ENCODE assay signal across 21 mouse cellular contexts in the genomic region with DNA sequence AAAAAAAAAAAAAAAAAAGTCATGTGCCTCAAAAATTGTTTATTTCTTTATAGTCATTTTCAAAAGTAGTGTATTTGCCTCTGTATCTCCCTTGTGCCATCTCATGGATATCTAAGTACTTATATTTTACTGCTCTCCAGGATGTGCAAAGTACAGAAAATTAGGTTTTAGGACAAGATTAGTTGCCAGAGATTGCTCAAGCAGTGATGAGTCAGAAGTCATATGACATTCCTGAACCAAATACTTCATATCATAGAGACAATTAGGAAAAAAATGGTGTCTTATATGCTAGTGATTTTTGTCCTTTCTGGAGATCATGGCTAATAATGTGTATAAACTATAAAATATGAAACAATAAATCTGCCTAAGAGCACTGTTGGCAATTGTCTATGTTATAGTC.
DNase-seq lines count a peak whose midpoint lies in the region; ATAC-seq and TF ChIP-seq lines count a peak whose summit lies in the region.
"Had no signal": no experiment of that assay in that cellular context is flagged by ENCODE, and none has a peak within 500 bp of the region (broad histone marks: within the 10 kb centered on the region; RNA-seq: fewer than 3 reads in every experiment).

No protein-coding gene starts in this region.

- no peak overlapping the region for H3ac ChIP-seq in C2C12 (ENCODE audit: control insufficient read depth, insufficient read length, low read depth)
- H3ac ChIP-seq in myocyte (ENCODE audit: control insufficient read depth, insufficient read length) = no peak overlapping the region

- TF ChIP-seq POLR2A in myocyte (IDR thresholded peaks at IDR 0.05; ENCODE audit: insufficient read length, low read depth) = no peak

- no peaks in the 10 kb centered on the region for H3K27me3 ChIP-seq in midbrain, embryonic 11.5 days (ENCODE audit: control insufficient read depth, insufficient read depth, low read length)
- no peaks in the 10 kb centered on the region for H3K27me3 ChIP-seq in midbrain, embryonic 16.5 days (ENCODE audit: control insufficient read depth, insufficient read depth, low read depth, low read length)
- no peaks in the 10 kb centered on the region for H3K27me3 ChIP-seq in C2C12 (ENCODE audit: control insufficient read depth, insufficient read depth, insufficient read length)
- H3K27me3 ChIP-seq in myocyte (ENCODE audit: control insufficient read depth, insufficient read depth, insufficient read length) = no peaks in the 10 kb centered on the region
- no peaks in the 10 kb centered on the region for H3K27me3 ChIP-seq in intestine, postnatal 0 days (replicated peaks; ENCODE audit: control insufficient read depth, insufficient read depth, low read length)
- H3K27me3 ChIP-seq: embryonic facial prominence, embryonic 12.5 days; forebrain, embryonic 13.5 days had no signal

- peak; percentile 64 for DNase-seq in midbrain, embryonic 11.5 days (ENCODE audit: low spot score, missing footprints)
- DNase-seq in NIH3T3 (ENCODE audit: low read depth) = peak; percentile 61
- DNase-seq in layer of hippocampus, adult 11-12 months (ENCODE audit: low spot score) = no peak
- DNase-seq in left cerebral cortex, adult 18-20 months (ENCODE audit: low spot score in 2 of 2) = no peak
- DNase-seq: adrenal gland, adult 8-10 months; adrenal gland, postnatal 14 days; adrenal gland, postnatal 36 days; B cell, adult 2 months; cerebellum, adult 11-12 months; cerebellum, adult 2 months; cerebellum, adult 9-10 months; cerebellum, postnatal 10 days; cerebellum, postnatal 25 days had no signal

- no peaks in the 10 kb centered on the region for H3K9me3 ChIP-seq in midbrain, embryonic 11.5 days (ENCODE audit: control insufficient read depth, low read length)
- H3K9me3 ChIP-seq in midbrain, embryonic 16.5 days (replicated peaks; ENCODE audit: control insufficient read depth, low read length, poor library complexity, severe bottlenecking) = no peaks in the 10 kb centered on the region
- no peaks in the 10 kb centered on the region for H3K9me3 ChIP-seq in intestine, postnatal 0 days (ENCODE audit: control insufficient read depth)
- H3K9me3 ChIP-seq: embryonic facial prominence, embryonic 10.5 days; embryonic facial prominence, embryonic 12.5 days; forebrain, embryonic 13.5 days had no signal

- H3K4me3 ChIP-seq in midbrain, embryonic 11.5 days (ENCODE audit: low read depth, low read length) = no peak overlapping the region
- H3K4me3 ChIP-seq in midbrain, embryonic 16.5 days (ENCODE audit: low read depth, low read length) = no peak overlapping the region
- H3K4me3 ChIP-seq in C2C12 (ENCODE audit: insufficient read depth, poor library complexity, severe bottlenecking) (no peak overlapping the region), myocyte (no peak overlapping the region)
- no peak overlapping the region for H3K4me3 ChIP-seq in intestine, postnatal 0 days (ENCODE audit: low read depth, low read length)
- H3K4me3 ChIP-seq: embryonic facial prominence, embryonic 10.5 days; embryonic facial prominence, embryonic 12.5 days; forebrain, embryonic 13.5 days had no signal

- no peak overlapping the region for H3K9ac ChIP-seq in midbrain, embryonic 11.5 days (ENCODE audit: low read length)
- H3K9ac ChIP-seq in midbrain, embryonic 16.5 days (ENCODE audit: low read depth, low read length) = no peak overlapping the region
- H3K9ac ChIP-seq in intestine, postnatal 0 days (ENCODE audit: low read depth, low read length) = no peak overlapping the region
- H3K9ac ChIP-seq: embryonic facial prominence, embryonic 12.5 days; forebrain, embryonic 13.5 days had no signal

- H3K79me2 ChIP-seq in C2C12 (ENCODE audit: control insufficient read depth, insufficient read depth) (no peaks in the 10 kb centered on the region), myocyte (ENCODE audit: control insufficient read depth, insufficient read depth) (no peaks in the 10 kb centered on the region)

- no peaks in the 10 kb centered on the region for H3K4me1 ChIP-seq in midbrain, embryonic 11.5 days (ENCODE audit: control insufficient read depth, insufficient read depth, low read length)
- no peaks in the 10 kb centered on the region for H3K4me1 ChIP-seq in midbrain, embryonic 16.5 days (ENCODE audit: control insufficient read depth, insufficient read depth, low read length)
- H3K4me1 ChIP-seq in intestine, postnatal 0 days (replicated peaks; ENCODE audit: control insufficient read depth, insufficient read depth, low read length) = no peaks in the 10 kb centered on the region
- H3K4me1 ChIP-seq: embryonic facial prominence, embryonic 12.5 days; forebrain, embryonic 13.5 days had no signal

- no peak for ATAC-seq in midbrain, embryonic 11.5 days (ENCODE audit: low FRiP score)
- ATAC-seq in midbrain, embryonic 16.5 days = no peak
- ATAC-seq in intestine, postnatal 0 days = no peak
- ATAC-seq: forebrain, embryonic 13.5 days; forebrain, embryonic 16.5 days had no signal

- H3K4me2 ChIP-seq in midbrain, embryonic 11.5 days = no peak overlapping the region
- no peak overlapping the region for H3K4me2 ChIP-seq in midbrain, embryonic 16.5 days (ENCODE audit: low read length)
- no peak overlapping the region for H3K4me2 ChIP-seq in myocyte (ENCODE audit: low read depth)
- H3K4me2 ChIP-seq in intestine, postnatal 0 days (replicated peaks; ENCODE audit: low read depth) = no peak overlapping the region
- H3K4me2 ChIP-seq: embryonic facial prominence, embryonic 12.5 days; forebrain, embryonic 13.5 days had no signal

- no peaks in the 10 kb centered on the region for H3K79me3 ChIP-seq in C2C12 (ENCODE audit: low read depth)

- H3K36me3 ChIP-seq in midbrain, embryonic 11.5 days (ENCODE audit: control insufficient read depth, insufficient read depth, low read length) = no peaks in the 10 kb centered on the region
- no peaks in the 10 kb centered on the region for H3K36me3 ChIP-seq in midbrain, embryonic 16.5 days (ENCODE audit: control insufficient read depth, insufficient read depth, low read length)
- H3K36me3 ChIP-seq in C2C12 (ENCODE audit: control insufficient read depth, insufficient read depth) (no peaks in the 10 kb centered on the region), myocyte (ENCODE audit: control insufficient read depth, insufficient read depth) (no peaks in the 10 kb centered on the region)
- H3K36me3 ChIP-seq in intestine, postnatal 0 days (ENCODE audit: control insufficient read depth, insufficient read depth) = no peaks in the 10 kb centered on the region
- H3K36me3 ChIP-seq: embryonic facial prominence, embryonic 10.5 days; embryonic facial prominence, embryonic 12.5 days had no signal

- no peak overlapping the region for H3K27ac ChIP-seq in midbrain, embryonic 11.5 days (ENCODE audit: low read depth, low read length)
- H3K27ac ChIP-seq in midbrain, embryonic 16.5 days (ENCODE audit: low read length) = no peak overlapping the region
- H3K27ac ChIP-seq in intestine, postnatal 0 days (ENCODE audit: low read depth, low read length) = no peak overlapping the region
- H3K27ac ChIP-seq: embryonic facial prominence, embryonic 10.5 days; embryonic facial prominence, embryonic 12.5 days; forebrain, embryonic 13.5 days had no signal

- TF ChIP-seq CTCF in C2C12 (IDR thresholded peaks at IDR 0.05; ENCODE audit: control insufficient read depth, insufficient read depth, insufficient read length) = no peak
- no peak for TF ChIP-seq CTCF in intestine, postnatal 0 days (IDR thresholded peaks at IDR 0.05; ENCODE audit: low read depth)

TF ChIP-seq in C2C12, 6 proteins besides CTCF, POLR2A, EP300 and RAD21:
- TF ChIP-seq CEBPB (IDR thresholded peaks at IDR 0.05; ENCODE audit: low read depth) (peak; percentile 94), USF1 (IDR thresholded peaks at IDR 0.05; ENCODE audit: low read depth) (peak; percentile 21), MAX (IDR thresholded peaks at IDR 0.05) (no peak), MYOG (IDR thresholded peaks at IDR 0.05; ENCODE audit: control insufficient read depth, extremely low read depth, insufficient read length) (no peak), MYOD1 (IDR thresholded peaks at IDR 0.05; ENCODE audit: control insufficient read depth, insufficient read length, low read depth) (no peak), FOSL1 (IDR thresholded peaks at IDR 0.05; ENCODE audit: insufficient read depth, low read length, poor library complexity, severe bottlenecking) (no peak)
TF ChIP-seq in C2C12: peak in this region for 2.

TF ChIP-seq in myocyte, 11 proteins besides CTCF, POLR2A, EP300 and RAD21:
- TF ChIP-seq CEBPB (IDR thresholded peaks at IDR 0.05; ENCODE audit: insufficient read depth, poor library complexity, severe bottlenecking) (peak; percentile 84), REST (IDR thresholded peaks at IDR 0.05; ENCODE audit: insufficient read depth, insufficient read length) (no peak), POLR2AphosphoS2 (IDR thresholded peaks at IDR 0.05; ENCODE audit: insufficient read length, low read depth) (no peak), MAX (IDR thresholded peaks at IDR 0.05; ENCODE audit: low read depth) (no peak), USF1 (IDR thresholded peaks at IDR 0.05; ENCODE audit: low read depth) (peak; percentile 19)
TF ChIP-seq in myocyte: peak in this region for 2.

Comparison
In these comparisons a context has a peak if more than half of its experiments do, and no peak if none do; other contexts are left out.
1. DNase-seq: peak in midbrain, embryonic 11.5 days (single experiment) and NIH3T3 (single experiment); none in layer of hippocampus, adult 11-12 months (single experiment) and left cerebral cortex, adult 18-20 months (0 of 2).